Mouse (Mus musculus): ENCODE data around the gene Hcrtr1. TPM values are rescaled to one million over a fixed set of nuclear protein-coding genes. Genes with fewer than 3 reads are reported as not detected.

The Hcrtr1 gene
- polyA plus RNA-seq, 1 experiment from 2014 or later, result not detected

DNA sequence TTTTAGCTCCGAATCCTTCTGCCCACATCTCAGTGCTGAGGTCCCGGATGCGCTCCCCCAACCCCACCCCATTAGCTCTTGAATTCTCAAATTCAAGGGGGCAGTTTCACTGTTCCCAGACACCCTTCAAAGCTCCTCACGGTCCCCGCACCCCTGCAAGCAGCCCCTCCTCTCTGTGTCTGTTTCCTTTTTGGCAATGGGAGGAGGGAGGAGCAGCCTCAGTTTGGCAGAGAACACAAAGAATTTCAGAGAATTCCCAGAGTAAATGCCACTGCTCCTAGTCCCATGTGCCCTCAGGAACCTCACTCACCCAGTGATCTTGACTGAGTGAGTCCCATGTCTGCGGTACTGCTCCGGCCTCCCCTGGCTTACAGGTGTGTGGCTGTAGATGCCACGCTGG, 27.4 kb upstream of the Hcrtr1 start:
- Histone ChIP-seq H3K27me3 (peaks cover 36% of the 10 kb centered on the region), H3K4me3 (no peak overlapping the region), H3K4me2 (replicated peaks) (no peak overlapping the region), H3K4me1 (peaks cover 56% of the 10 kb centered on the region), H3K9ac (no peak overlapping the region), H3K36me3 (no peaks in the 10 kb centered on the region), H3K9me3 (no peaks in the 10 kb centered on the region), H3K27ac (no peak overlapping the region)
- no peak for ATAC-seq (ENCODE audit: low FRiP score, low read depth)
- 62% methylated on average over 8 of the region's 8 CpGs for WGBS

DNA sequence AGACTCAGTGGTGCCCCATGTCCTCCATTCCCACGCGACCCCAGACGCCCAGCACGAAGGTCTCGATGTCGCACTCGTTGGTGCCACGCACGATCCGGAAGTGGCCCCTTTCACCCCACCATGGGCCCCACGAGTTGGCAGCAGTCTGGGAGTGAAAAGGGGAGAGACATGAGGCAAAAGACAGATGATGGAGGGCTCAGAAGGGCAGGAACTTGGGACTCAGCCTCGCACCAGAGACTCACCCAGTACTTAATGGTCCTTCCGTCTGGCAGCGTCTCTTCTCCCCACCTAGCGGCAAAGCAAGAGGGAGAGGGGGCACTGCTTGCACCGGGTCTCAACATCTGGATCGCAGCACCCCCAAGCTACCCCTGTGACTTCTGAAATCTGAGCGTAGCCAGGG, 26.9 kb upstream of the Hcrtr1 start:
- ATAC-seq (ENCODE audit: low FRiP score, low read depth), result no peak
- Histone ChIP-seq H3K27me3 (peaks cover 38% of the 10 kb centered on the region), H3K9me3 (no peaks in the 10 kb centered on the region), H3K4me2 (replicated peaks) (no peak overlapping the region), H3K27ac (no peak overlapping the region), H3K36me3 (no peaks in the 10 kb centered on the region), H3K4me3 (no peak overlapping the region), H3K9ac (no peak overlapping the region), H3K4me1 (peaks cover 50% of the 10 kb centered on the region)
- 69% methylated on average over 18 of the region's 18 CpGs for WGBS

DNA sequence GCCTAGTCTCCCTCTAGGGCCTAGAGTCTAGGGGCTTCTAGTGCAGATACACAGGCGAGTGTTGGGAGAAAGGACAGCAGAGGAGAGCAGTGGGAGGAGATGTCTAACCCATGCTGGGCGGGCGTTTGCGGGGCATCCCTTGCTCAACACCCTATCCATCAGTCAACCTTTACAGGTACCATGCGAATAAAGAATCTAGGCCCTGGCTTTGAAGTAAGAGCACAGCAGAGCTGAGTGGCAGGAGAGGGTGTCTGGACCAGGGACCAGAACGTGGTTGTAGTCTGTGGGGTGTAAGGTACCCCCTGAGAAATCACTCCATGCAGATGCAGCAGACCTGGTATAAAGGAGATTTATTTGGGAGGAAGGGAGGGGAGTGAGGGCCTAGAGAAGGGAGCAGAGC, 25.0 kb upstream of the Hcrtr1 start:
- Histone ChIP-seq H3K4me1 (peaks cover 50% of the 10 kb centered on the region), H3K27me3 (peaks cover 38% of the 10 kb centered on the region), H3K4me3 (no peak overlapping the region), H3K4me2 (replicated peaks) (peak overlapping the region; percentile 55; the same call in 1 of the 2 replicates), H3K36me3 (no peaks in the 10 kb centered on the region), H3K9ac (no peak overlapping the region), H3K27ac (no peak overlapping the region), H3K9me3 (no peaks in the 10 kb centered on the region)
- no peak for ATAC-seq (ENCODE audit: low FRiP score, low read depth)
- 77% methylated on average over 6 of the region's 6 CpGs for WGBS

DNA sequence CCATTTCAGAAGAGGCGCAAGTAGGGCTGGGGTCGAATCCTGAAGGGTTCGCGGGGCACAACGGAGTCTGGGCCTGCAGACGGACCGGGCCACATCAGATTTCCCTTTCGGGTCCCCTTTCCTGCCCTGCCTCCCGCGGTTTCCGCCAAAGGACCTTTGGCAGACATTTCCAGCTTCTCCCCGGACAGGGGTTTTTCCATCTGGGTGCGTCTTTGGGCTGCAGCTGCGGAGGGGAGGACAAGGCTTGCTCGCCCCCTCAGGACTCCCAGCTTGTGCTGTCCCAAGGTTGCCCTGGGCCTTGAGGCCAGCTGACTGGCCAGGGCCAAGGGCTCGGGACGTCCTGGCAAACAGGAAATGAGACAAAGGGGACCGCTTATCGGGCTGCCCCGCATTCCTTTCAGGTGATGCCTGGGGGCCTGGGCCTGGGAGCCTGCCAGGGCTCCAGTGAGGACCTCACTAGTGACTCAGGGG, 24.3 kb upstream of the Hcrtr1 start:
- 0 out of 2 replicates have a peak, but pooled peaks have one; percentile 22 for ATAC-seq (ENCODE audit: low FRiP score, low read depth)
- H3K4me2 ChIP-seq (replicated peaks), result peak overlapping the region; percentile 55
- H3K27ac ChIP-seq, result peak overlapping the region; percentile 39; the same call in 1 of the 2 replicates
- H3K4me1 ChIP-seq, result peaks cover 44% of the 10 kb centered on the region
- H3K27me3 ChIP-seq, result peaks cover 38% of the 10 kb centered on the region
- peak overlapping the region; percentile 20 for H3K4me3 ChIP-seq
- no peaks in the 10 kb centered on the region for H3K36me3 ChIP-seq
- WGBS, result 5% methylated on average over 20 of the region's 20 CpGs
- H3K9ac ChIP-seq, result peak overlapping the region; percentile 37; the same call in 1 of the 2 replicates
- H3K9me3 ChIP-seq, result no peaks in the 10 kb centered on the region

DNA sequence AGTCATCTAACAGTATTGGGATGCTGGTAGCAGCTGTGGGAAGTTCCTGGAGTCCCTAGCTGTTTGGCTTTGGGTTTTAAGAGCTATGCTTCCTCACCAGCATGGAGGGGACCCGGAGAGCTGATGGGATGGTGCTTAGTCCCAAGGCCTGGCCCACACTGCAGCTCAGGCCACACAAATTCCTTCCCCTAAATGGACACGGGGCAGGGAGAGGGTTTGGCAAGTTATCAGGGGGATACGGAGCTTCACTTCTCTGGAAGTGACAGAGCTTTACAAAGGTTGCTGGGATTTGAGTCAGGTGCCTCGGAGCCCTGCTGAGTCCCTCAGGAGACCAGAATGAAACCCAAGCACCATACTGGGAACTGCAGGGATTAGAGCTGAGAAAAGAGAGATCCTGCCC, 22.2 kb upstream of the Hcrtr1 start:
- no peak for ATAC-seq (ENCODE audit: low FRiP score, low read depth)
- WGBS, result 39% methylated on average over 4 of the region's 4 CpGs
- H3K36me3 ChIP-seq, result no peaks in the 10 kb centered on the region
- no peaks in the 10 kb centered on the region for H3K9me3 ChIP-seq
- no peak overlapping the region for H3K9ac ChIP-seq
- H3K27me3 ChIP-seq, result peaks cover 29% of the 10 kb centered on the region
- H3K4me3 ChIP-seq, result no peak overlapping the region
- H3K27ac ChIP-seq, result no peak overlapping the region
- H3K4me1 ChIP-seq, result peaks cover 23% of the 10 kb centered on the region
- H3K4me2 ChIP-seq (replicated peaks), result no peak overlapping the region

DNA sequence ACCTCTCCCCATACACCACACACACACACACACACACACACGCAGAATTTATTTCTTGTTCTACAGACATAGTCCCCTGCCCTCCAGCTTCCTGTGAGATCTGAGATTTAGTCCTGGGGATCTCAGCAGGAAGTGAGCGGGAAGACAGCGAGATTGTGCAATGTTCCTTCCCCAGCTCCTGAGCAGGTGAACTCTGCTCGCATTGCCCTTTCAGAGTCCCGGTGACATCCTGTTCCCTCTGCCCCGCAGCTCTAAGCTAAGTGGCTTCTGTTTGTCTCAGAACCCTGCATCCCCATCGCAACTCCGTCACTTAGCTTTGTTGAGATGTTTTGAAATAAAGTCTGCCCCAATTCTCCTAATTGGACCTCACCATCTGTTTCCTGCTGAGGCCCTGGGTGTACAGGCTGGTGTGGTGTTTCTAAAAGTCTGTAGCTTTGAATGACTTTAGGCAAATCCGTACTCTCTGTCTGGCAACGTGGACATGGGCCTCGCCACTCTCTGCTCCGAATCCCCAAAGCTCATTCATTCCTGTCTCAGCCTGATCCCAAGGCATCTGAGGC, 17.7 kb upstream of the Hcrtr1 start:
- 64% methylated on average over 12 of the region's 12 CpGs for WGBS

DNA sequence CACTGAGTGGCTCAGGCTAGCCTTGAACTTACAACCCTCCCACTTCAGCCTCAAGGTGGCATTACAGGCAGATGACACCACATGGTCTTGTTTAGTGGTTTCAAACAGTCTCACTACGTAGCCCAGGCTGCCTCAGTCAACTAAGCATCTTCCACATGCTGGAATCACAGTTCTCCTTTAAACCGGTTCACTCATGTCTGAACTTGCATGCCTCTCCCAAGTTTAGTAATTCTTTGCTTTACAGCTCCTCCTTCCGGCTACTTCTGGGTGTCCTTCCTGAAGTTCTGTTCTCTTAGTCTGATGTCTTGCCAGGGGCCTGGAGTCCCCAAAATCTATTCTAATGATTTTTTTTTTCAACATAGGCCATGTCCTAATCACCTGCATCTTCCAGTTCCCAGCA, 15.1 kb upstream of the Hcrtr1 start:
- Histone ChIP-seq H3K9me3 (0 out of 2 replicates have a peak, but pooled peaks cover 3% of the 10 kb centered on the region), H3K4me3 (no peak overlapping the region)
- WGBS, result 69% methylated on average over 3 of the region's 3 CpGs

More for the DNA sequence above, 17.7 kb upstream of the Hcrtr1 start:
- no peaks in the 10 kb centered on the region for H3K36me3 ChIP-seq
- no peak overlapping the region for H3K9ac ChIP-seq
- 0 out of 2 replicates have a peak, but pooled peaks cover 3% of the 10 kb centered on the region for H3K9me3 ChIP-seq
- peaks cover 29% of the 10 kb centered on the region for H3K27me3 ChIP-seq
- no peak overlapping the region for H3K27ac ChIP-seq
- H3K4me2 ChIP-seq (replicated peaks), result no peak overlapping the region
- no peaks in the 10 kb centered on the region for H3K4me1 ChIP-seq
- ATAC-seq (ENCODE audit: low FRiP score, low read depth), result no peak
- H3K4me3 ChIP-seq, result no peak overlapping the region

DNA sequence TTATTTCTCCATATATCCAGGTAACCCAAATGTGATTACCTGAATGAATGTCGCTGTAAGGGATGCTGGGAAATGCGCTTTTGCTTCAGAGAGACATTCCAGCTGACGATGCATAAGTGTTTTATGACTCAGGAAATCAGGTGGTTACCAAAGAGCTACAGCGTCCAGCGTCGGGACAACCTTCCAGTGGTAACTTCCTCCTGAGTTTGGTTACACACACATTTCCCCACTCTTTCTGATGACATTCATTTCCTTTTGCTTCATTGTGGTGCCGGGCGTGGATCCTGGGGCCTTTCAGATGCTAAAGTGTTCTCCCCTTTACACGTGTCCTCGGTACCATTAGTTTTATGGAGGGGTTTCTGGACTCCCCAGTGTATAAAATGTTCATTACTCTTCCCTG, 9.2 kb upstream of the Hcrtr1 start:
- no peaks in the 10 kb centered on the region for H3K9me3 ChIP-seq
- H3K4me2 ChIP-seq (replicated peaks), result no peak overlapping the region
- 60% methylated on average over 10 of the region's 10 CpGs for WGBS
- no peaks in the 10 kb centered on the region for H3K36me3 ChIP-seq
- H3K27ac ChIP-seq, result no peak overlapping the region
- H3K27me3 ChIP-seq, result peaks cover 32% of the 10 kb centered on the region
- no peak overlapping the region for H3K9ac ChIP-seq
- no peak overlapping the region for H3K4me3 ChIP-seq
- ATAC-seq (ENCODE audit: low FRiP score, low read depth), result no peak
- H3K4me1 ChIP-seq, result no peaks in the 10 kb centered on the region

More for the DNA sequence above, 15.1 kb upstream of the Hcrtr1 start:
- H3K4me2 ChIP-seq (replicated peaks), result no peak overlapping the region
- H3K27me3 ChIP-seq, result peaks cover 39% of the 10 kb centered on the region
- H3K9ac ChIP-seq, result no peak overlapping the region
- H3K27ac ChIP-seq, result no peak overlapping the region
- no peaks in the 10 kb centered on the region for H3K4me1 ChIP-seq
- H3K36me3 ChIP-seq, result no peaks in the 10 kb centered on the region
- no peak for ATAC-seq (ENCODE audit: low FRiP score, low read depth)

DNA sequence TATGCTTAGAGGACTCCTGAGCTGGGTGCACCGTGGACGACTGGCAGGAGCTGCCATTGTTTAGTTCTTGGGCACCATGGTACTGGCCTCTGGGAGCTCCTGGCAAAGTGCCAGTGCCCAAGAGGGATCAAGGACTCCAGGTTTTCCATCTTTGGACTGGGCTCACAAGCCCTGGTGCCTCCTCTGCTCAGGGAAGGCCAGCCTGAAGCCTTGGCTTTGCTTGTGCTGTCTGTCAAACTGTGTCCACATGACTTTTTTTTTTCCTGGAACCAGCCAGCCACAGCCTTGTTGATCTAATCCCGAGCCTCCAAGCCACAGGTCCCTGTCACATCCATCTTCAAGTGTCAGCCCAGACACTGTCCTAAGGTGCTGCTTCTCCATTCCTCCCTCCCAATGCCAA, 2.6 kb upstream of the Hcrtr1 start:
- 53% methylated on average over 3 of the region's 3 CpGs for WGBS
- H3K4me2 ChIP-seq (replicated peaks), result no peak overlapping the region
- H3K4me3 ChIP-seq, result no peak overlapping the region
- no peak overlapping the region for H3K27ac ChIP-seq
- ATAC-seq (ENCODE audit: low FRiP score, low read depth), result no peak
- no peaks in the 10 kb centered on the region for H3K9me3 ChIP-seq
- H3K36me3 ChIP-seq, result no peaks in the 10 kb centered on the region
- no peak overlapping the region for H3K9ac ChIP-seq
- peaks cover 13% of the 10 kb centered on the region for H3K4me1 ChIP-seq
- H3K27me3 ChIP-seq, result peaks cover 64% of the 10 kb centered on the region

DNA sequence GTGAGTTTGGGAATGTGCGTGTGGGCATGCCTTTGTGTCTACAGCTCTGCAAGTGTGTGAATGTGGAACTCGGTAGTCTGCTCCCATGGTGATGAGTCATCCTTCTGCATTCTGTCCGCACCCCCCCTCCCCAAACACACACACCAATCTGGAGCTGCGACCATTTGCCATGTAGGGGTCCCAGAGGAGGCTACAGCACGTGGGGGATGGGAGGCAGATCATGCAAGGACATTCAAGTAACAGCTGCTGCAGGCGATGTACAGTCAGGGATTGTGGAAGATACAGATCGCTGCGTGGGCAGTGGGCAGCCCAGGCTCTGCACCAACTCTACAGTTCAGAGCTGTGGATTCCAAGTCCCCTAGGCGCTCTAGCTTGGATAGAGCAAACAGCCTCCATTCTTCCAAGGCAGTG, 1.8 kb upstream of the Hcrtr1 start:
- ATAC-seq (ENCODE audit: low FRiP score, low read depth), result no peak
- no peak overlapping the region for H3K4me3 ChIP-seq
- H3K27me3 ChIP-seq, result peaks cover 72% of the 10 kb centered on the region
- no peak overlapping the region for H3K9ac ChIP-seq
- H3K36me3 ChIP-seq, result no peaks in the 10 kb centered on the region
- no peak overlapping the region for H3K27ac ChIP-seq
- WGBS, result 64% methylated on average over 9 of the region's 9 CpGs
- H3K4me1 ChIP-seq, result peaks cover 13% of the 10 kb centered on the region
- no peak overlapping the region for H3K4me2 ChIP-seq (replicated peaks)
- no peaks in the 10 kb centered on the region for H3K9me3 ChIP-seq

DNA sequence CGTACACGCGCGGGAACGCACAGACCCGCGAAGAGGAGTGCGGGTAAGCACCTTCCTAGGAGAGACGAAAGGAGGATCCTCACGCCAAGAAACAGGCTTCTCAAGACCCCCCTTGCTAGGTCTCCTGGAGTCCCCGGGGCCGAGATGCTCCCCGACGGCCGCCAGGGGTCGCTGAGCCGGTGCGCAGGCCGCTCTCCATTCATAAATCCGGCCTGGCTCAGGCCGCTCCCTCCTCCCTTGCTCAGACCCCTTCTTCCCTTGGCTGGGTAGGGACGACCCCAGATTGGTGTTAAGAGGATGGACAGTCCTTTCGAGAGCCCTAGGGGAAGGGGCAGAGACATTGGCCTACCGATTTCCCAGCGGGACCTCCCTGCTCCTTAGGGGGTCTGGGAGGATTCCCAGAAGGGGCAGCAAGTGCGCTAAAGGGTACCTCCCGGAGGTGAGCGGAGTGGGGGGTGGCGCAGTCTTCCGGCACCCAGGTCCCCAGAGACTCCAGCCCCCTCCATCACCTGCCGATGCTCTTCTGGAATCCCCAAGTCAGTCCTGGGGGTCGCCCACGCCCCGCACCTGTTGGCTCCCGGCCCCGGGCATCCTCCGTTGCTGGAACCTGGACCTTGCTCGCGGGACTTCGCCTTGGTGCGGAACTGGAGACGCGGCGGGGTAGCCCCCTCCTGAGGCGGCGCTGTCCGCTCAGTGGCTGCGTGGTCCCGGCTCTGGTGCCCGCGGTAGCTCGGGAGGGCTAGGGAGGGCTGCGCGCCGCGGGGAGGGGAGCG, 532 bp downstream of the Hcrtr1 start:
- Histone ChIP-seq H3K27me3 (peaks cover 80% of the 10 kb centered on the region), H3K4me3 (peak overlapping the region; percentile 43), H3K36me3 (no peaks in the 10 kb centered on the region), H3K4me2 (replicated peaks) (peak overlapping the region; percentile 77), H3K27ac (no peak overlapping the region), H3K9ac (peak overlapping the region; percentile 50), H3K4me1 (peaks cover 13% of the 10 kb centered on the region), H3K9me3 (no peaks in the 10 kb centered on the region)
- WGBS, result under 1% methylated on average over 47 of the region's 57 CpGs
- peak; percentile 53; the same call in 1 of the 2 replicates for ATAC-seq (ENCODE audit: low FRiP score, low read depth)

DNA sequence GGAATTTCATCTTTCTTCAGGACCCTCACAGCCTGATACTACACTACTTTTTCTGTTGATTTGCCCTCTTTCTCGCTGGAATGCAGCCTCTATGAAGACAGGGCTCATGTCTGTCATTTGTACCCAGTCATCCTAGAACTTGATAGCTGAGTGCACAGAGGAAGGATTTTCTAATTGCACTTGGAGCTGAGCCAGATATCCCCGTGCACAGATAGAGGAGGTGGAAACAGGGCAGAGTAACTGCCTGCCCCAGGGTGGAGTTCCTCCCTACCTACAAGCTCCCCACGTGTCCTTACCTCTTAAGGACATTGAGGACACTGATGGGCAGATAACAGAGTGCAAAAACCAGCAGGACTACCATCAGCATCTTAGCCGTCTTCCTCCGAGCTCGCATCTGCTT, 5.8 kb downstream of the Hcrtr1 start:
- ATAC-seq (ENCODE audit: low FRiP score, low read depth), result no peak

More for the DNA sequence above, 5.8 kb downstream of the Hcrtr1 start:
- Histone ChIP-seq H3K9ac (no peak overlapping the region), H3K27me3 (peaks cover 32% of the 10 kb centered on the region), H3K4me2 (replicated peaks) (no peak overlapping the region), H3K4me3 (no peak overlapping the region), H3K36me3 (peaks cover 7% of the 10 kb centered on the region; the same call in 1 of the 2 replicates), H3K9me3 (no peaks in the 10 kb centered on the region), H3K27ac (no peak overlapping the region), H3K4me1 (0 out of 2 replicates have a peak, but pooled peaks cover 4% of the 10 kb centered on the region)
- 57% methylated on average over 6 of the region's 6 CpGs for WGBS

All from limb, embryonic 13.5 days (tissue).